Mouse (Mus musculus): ENCODE measurements at regions not wholly inside any gene's neighbourhood (a gene's known extent, or its start where the extent isn't known, plus 50 kb on each side); places are given as distances from the start of the nearest gene placed in this dataset.

DNA sequence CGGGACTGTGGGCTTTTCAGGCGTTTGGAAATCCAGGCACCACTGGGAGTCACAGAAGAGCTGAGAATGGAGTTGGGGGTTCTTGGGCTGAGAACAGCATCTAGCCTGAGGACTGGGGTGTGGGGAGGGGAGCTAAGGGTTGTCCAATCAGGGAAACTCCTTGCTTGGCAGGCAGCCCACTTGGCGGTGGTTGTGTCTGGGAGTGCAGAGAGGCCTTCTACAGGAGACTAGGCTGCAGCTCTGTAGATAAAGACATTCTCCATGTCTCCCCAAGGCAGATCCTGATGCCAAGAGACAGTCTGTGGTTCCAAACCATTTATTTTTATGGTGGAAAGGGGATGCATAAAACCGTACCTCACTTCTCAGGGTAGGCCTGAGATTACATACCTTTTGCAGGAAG is 774.6 kb downstream of the Brinp1 start:
- no peak overlapping the region for H3K27ac ChIP-seq

DNA sequence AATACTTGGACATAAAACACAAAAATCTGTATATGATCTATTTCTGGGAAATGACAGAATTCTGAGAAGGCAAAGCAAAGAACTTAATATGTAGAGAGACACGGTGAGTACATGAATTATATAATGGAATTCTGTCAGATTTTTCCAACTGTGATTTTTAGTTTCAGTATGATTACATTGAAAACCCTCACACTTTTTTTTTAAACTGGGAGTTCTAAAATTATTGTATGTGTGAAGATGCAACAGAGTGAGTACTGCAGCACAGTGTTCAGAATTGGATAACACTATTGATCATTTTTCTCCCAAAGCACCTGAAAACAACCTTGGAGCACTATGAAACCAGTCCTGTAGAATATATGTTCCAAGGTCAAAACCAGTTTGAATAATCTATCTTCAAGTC is 797.7 kb downstream of the Brinp1 start:
- DNase-seq (ENCODE audit: low spot score in 2 of 2) = no peak
- H3K4me3 ChIP-seq = no peak overlapping the region
- no peak for TF ChIP-seq CTCF (conservative IDR thresholded peaks at IDR 0.05)
- H3K27ac ChIP-seq = no peak overlapping the region

More for the DNA sequence above, 774.6 kb downstream of the Brinp1 start:
- H3K4me3 ChIP-seq = no peak overlapping the region
- TF ChIP-seq CTCF (conservative IDR thresholded peaks at IDR 0.05) = no peak
- no peak for DNase-seq (ENCODE audit: low spot score in 2 of 2)

DNA sequence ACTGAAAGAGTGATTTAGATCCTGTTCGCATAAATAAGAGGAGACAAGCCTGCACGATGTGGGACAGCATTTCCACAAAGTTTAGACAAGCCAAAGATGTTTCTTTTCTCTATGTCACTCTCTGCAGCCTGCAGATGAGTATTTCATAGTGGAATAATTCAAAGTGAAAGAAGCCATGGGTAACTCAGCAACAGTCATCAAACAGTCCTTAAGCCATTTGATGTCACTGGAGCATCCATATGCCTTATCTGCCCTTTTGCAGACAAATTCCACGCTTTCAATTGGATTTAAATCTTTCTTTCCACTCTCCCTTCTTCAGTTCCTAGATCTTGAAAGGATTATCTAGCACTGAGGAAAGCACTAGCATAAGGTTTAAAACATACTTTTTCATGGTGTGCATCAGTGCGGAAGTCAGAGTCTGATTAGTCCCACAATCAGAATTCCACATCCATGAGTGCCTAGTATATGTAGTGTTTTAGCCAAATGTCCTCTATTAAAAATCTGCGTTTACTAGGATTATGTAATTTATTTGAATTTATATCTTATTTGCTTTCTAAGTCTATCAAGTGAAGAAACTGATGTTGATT is 805.6 kb downstream of the Brinp1 start:
- H3K4me3 ChIP-seq = no peak overlapping the region
- TF ChIP-seq CTCF (conservative IDR thresholded peaks at IDR 0.05) = no peak
- DNase-seq (ENCODE audit: low spot score in 2 of 2) = no peak

DNA sequence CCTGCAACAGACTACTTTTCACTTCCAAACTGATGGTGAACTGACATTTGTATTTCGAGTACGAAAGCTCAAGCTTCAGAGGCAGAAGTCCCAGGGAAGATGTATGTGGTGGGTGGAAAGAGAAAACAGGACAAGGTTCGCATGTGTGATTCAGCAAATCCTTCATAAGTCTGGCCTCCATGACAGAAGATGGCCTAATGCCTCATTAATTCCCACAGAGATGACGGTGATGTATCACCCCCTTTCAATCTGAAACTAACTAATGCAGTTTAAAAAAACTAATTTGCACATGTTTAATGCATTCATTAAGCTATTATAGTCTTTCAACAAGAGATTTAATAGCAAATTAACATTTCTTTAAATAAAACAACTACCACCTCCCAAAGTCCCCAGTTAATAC is 826.1 kb downstream of the Brinp1 start:
- no peak overlapping the region for H3K27ac ChIP-seq
- TF ChIP-seq CTCF (conservative IDR thresholded peaks at IDR 0.05) = no peak
- H3K4me3 ChIP-seq = no peak overlapping the region
- no peak for DNase-seq (ENCODE audit: low spot score in 2 of 2)

More for the DNA sequence above, 805.6 kb downstream of the Brinp1 start:
- H3K27ac ChIP-seq = no peak overlapping the region

DNA sequence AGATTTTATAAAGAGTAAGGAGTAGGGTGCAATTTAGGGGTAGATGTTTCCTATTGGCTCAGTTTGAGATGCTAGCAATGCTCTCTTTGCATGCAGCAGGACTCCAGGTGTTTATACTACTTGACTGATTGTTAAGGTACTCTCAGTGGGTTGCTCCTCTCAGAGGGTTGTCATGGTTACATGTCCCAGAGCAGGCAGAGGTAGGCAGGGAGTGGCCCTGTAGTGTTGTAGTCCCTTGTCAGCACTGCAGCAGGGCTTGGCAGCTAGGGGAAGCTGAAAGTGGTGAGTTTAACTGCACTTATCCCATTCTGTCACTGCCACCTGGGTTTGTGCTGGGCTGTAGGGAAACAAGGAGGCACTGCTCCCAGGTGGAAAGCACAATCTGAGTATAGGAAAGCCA is 839.7 kb downstream of the Brinp1 start:
- no peak for DNase-seq (ENCODE audit: low spot score in 2 of 2)
- Histone ChIP-seq H3K4me3 (no peak overlapping the region), H3K27ac (no peak overlapping the region)
- TF ChIP-seq CTCF (conservative IDR thresholded peaks at IDR 0.05) = no peak

DNA sequence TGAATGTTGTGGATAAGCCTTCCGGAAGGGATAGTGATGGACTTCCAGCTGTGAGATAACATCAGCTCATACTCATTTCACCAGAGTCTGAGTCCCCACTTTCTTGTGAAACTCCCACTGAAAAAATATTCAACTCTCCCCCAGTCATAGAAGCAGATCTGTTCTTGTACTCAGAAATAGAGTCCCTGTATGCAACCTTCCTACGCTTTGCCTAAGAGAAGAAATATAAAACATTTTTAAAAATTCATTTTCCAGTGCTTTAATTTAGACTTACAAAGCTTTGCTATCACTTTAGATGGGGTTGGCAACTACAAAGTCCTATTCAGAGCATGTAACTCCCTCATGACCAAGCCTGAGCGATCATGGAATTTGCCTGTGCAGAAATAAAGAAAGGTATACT is 868.9 kb downstream of the Brinp1 start:
- H3K27ac ChIP-seq = no peak overlapping the region
- no peak for DNase-seq (ENCODE audit: low spot score in 2 of 2)
- H3K4me3 ChIP-seq = no peak overlapping the region
- TF ChIP-seq CTCF (conservative IDR thresholded peaks at IDR 0.05) = no peak

DNA sequence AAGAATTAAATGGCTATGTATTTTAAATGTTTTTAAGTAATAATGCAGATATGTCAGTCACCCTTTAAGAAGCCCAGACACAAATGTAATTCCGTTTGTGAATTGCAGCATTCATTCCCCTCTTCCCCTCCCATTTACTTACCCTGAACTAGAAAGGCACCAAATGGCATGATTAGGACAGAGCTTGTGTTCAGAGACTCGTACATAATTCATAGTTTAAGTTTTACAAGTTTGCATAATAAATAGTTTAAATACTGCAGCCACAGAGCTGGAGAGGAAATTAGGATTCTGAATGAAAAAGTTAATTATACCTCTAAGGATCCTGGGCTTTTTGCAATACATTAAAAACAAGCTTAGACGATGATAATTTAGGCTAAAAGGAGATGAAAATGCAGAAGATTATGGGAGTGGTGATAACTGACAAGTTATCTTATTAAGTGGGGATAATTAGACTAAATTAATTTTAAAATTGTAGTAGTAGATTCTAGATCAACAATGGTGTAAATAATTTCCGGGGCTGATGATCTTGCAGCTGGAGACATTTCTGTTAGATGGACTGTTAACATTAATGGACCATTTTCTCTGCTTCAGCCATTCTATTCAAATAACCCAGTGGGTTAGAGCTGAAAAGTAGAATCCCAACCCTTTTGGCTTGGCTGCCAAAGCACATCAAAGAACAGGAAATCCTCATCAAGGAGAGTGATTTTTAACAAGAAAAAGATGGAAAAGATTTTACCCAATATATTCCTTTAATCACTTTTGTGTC is 897.2 kb downstream of the Brinp1 start:
- no peak for TF ChIP-seq CTCF (conservative IDR thresholded peaks at IDR 0.05)
- Histone ChIP-seq H3K4me3 (no peak overlapping the region), H3K27ac (no peak overlapping the region)

DNA sequence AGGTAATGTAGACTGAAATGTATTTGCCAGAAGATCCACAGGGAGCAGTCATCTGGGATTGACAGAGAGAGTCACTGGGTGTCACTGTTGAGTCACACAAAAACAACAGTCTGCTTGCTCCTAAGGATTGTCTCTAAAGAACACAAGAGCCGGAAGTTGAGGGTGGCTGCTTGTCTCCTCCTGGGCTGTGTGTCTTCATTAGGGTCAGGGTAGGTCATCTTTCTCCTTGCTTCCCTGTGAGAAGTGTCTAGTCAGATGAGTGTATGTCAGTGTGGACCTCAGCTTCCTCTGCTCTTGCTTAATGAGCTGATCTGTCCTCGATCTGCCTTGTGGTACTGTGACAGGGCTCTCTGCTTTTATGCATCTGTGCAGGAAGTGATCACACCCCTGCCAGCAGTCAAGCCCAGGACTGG is 931.3 kb downstream of the Brinp1 start:
- peak; percentile 89 for TF ChIP-seq CTCF (conservative IDR thresholded peaks at IDR 0.05)
- H3K4me3 ChIP-seq = peak overlapping the region; percentile 30; the same call in 1 of the 2 replicates
- peak overlapping the region; percentile 76 for H3K27ac ChIP-seq
- DNase-seq (ENCODE audit: low spot score in 2 of 2) = peak; percentile 70 to 72

More for the DNA sequence above, 897.2 kb downstream of the Brinp1 start:
- no peak for DNase-seq (ENCODE audit: low spot score in 2 of 2)

DNA sequence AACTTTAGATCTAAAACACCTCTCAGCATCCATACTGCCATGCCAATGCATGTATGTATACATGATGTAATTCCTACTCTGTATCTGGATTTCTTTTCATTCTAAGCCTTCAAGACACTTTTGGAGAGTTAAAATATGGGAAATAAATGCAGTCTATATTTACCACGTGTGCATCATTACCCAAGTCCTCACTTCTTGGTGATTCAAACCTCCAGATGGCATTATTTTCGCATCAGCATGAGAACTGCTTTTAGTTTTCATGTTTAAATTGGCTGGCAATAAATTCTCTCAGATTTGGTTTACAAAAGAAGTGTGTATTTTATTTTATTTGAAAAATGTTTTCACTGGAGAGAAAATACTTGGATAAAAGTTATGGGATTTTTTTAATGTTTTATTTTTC is 942.8 kb downstream of the Brinp1 start:
- no peak for TF ChIP-seq CTCF (conservative IDR thresholded peaks at IDR 0.05)
- Histone ChIP-seq H3K4me3 (no peak overlapping the region), H3K27ac (no peak overlapping the region)
- DNase-seq (ENCODE audit: low spot score in 2 of 2) = peak in 1 of 2 experiments; percentile 8

DNA sequence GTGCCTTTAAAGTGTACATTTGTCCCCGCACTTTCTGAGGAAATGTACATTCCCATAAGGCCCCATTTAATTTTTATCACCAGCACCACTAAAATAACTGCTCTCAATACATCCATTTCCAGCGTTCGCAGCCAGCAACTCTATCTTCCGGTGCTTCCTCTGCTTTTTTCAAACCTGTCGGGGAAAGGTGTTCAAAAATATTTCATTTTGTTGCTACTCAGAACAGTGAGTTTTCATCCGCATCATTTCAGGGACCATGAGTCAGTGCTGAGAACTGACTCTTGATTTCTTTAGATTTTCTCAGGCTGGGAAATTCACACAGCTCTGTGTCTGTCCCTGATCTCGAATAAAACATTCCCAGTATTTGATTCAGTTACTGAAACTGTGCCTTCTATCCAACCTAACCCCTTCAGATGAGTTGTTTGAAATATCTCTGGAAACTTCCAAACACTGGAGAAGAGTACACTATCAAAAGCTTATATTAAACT is 959.4 kb downstream of the Brinp1 start:
- DNase-seq (ENCODE audit: low spot score in 2 of 2) = no peak
- no peak overlapping the region for H3K27ac ChIP-seq
- TF ChIP-seq CTCF (conservative IDR thresholded peaks at IDR 0.05) = no peak
- H3K4me3 ChIP-seq = no peak overlapping the region

DNA sequence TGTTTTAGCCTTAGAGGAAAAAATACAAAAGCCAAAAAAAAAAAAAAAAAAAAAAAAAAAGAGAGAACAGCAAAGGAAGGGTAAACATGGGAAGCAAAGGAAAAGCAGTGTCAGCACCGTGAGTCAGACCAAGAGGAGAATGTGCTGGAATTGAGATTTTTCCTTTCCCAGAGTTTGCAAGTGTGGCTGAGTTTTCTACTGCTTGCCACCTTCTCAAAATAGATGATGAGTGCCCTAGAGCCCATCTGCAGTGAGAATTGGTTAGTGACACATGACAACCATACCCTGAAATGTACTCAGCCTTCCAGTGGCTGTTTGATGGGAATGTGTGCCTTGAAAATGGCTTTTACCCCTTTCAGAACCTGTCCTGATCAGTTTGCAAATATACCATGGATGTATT is 990.7 kb downstream of the Brinp1 start:
- TF ChIP-seq CTCF (conservative IDR thresholded peaks at IDR 0.05) = no peak
- Histone ChIP-seq H3K4me3 (no peak overlapping the region), H3K27ac (no peak overlapping the region)
- DNase-seq (ENCODE audit: low spot score in 2 of 2) = no peak

DNA sequence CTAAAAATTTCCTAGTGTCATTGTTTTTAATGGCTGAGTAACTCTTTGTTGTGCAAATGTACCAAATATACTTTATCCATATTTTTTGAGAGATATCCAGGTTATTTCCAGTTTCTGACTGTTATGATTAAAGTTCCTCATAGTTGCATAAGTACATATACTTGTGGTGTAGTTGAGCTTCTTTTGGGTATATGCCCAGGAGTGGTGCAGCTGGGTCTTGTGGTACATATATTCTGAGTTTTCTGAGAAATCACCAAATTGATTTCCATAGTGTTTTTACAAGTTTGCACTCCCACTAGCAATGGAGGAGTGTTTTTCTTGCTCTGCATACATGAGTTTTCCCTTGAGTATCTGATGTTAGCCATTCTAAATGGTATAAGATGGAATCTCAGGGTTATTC is 1006.2 kb downstream of the Brinp1 start:
- H3K27ac ChIP-seq = no peak overlapping the region

DNA sequence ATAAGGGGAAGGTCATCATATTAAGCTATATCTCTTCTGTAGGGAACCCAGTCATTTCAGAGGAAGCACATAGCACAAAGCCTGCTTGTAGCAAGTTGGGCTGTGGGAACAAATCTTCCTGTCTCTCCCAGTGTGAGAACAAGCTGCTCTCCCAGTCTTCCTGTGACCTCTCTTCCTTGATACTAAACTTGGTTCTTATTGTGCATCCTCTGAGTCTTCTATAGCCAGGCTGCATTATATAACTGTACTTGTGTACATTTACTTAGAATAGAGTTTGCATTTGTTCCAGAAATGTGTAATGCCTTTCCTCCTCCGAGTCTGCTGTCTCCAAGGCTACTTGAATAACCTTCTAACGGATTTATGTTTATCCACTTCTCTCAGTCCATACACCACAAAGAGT is 1021.7 kb downstream of the Brinp1 start:
- Histone ChIP-seq H3K27ac (no peak overlapping the region), H3K4me3 (no peak overlapping the region)
- no peak for DNase-seq (ENCODE audit: low spot score in 2 of 2)
- no peak for TF ChIP-seq CTCF (conservative IDR thresholded peaks at IDR 0.05)

More for the DNA sequence above, 1006.2 kb downstream of the Brinp1 start:
- TF ChIP-seq CTCF (conservative IDR thresholded peaks at IDR 0.05) = no peak
- H3K4me3 ChIP-seq = no peak overlapping the region
- DNase-seq (ENCODE audit: low spot score in 2 of 2) = no peak

DNA sequence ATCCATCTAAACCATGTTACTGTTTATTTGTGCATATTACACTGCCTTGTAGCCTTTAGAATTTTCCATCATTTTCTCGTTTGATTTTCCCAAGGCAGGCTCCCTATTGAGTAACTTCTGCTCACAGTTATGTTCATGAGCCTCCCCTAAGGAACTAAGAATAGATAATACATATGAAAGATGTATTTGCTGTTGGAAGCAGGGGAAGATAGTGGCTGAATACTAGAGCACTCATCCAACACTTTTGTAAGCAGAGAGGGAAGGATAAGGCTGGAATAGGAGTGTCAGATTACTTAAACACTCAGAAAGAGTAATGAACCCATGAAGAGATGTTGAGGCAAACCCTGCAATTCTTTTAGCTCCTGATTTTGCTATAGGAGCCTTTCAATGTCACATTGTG is 1055.1 kb downstream of the Brinp1 start:
- Histone ChIP-seq H3K27ac (no peak overlapping the region), H3K4me3 (no peak overlapping the region)
- TF ChIP-seq CTCF (conservative IDR thresholded peaks at IDR 0.05) = no peak
- no peak for DNase-seq (ENCODE audit: low spot score in 2 of 2)

Measured in layer of hippocampus, adult 2 months (tissue).